Mouse (Mus musculus) CH12.LX (cell line): Measurements from ENCODE around the gene Tnfsf12.

Source experiments
- CHD2 ChIP-seq: IDR thresholded peaks from 2 replicates; pipeline ENCODE4 v1.6.1; 2011; ENCODE audit warnings: low read length, improper control_type of control experiment
- CTCF ChIP-seq, 2 experiments: IDR thresholded peaks in 1 of 2; conservative IDR thresholded peaks in 1 of 2; 2 replicates each; pipeline ENCODE4 v1.5.1; 2011 to 2012; ENCODE audit warnings: low read depth in 2 of 2, low read length in 2 of 2, improper control_type of control experiment in 1 of 2, inconsistent platforms in 1 of 2, mild to moderate bottlenecking in 1 of 2, moderate library complexity in 1 of 2
- EP300 ChIP-seq: IDR thresholded peaks from 2 replicates; pipeline ENCODE4 v1.6.1; 2011; ENCODE audit warnings: low read length, improper control_type of control experiment
- GABPA ChIP-seq: IDR thresholded peaks from 2 replicates; pipeline ENCODE4 v1.6.1; 2012; ENCODE audit warnings: low read depth, low read length, improper control_type of control experiment, inconsistent platforms; ENCODE audit not compliant: insufficient replicate concordance
- MAX ChIP-seq: IDR thresholded peaks from 2 replicates; pipeline ENCODE4 v1.6.1; 2011; ENCODE audit warnings: low read length, improper control_type of control experiment
- MEF2A ChIP-seq: IDR thresholded peaks from 2 replicates; pipeline ENCODE4 v1.6.1; 2014; ENCODE audit warnings: low read depth, mild to moderate bottlenecking, inconsistent platforms, low read length, improper control_type of control experiment, borderline replicate concordance
- PAX5 ChIP-seq: IDR thresholded peaks from 2 replicates; pipeline ENCODE4 v1.6.1; 2012; ENCODE audit warnings: low read length, inconsistent platforms, mixed read lengths
- POLR2A ChIP-seq: IDR thresholded peaks from 2 replicates; pipeline ENCODE4 v1.6.1; 2011; ENCODE audit warnings: low read depth, mild to moderate bottlenecking, improper control_type of control experiment, low read length
- SMC3 ChIP-seq: IDR thresholded peaks from 2 replicates; pipeline ENCODE4 v1.6.1; 2011; ENCODE audit warnings: low read depth, low read length, improper control_type of control experiment
- USF1 ChIP-seq: IDR thresholded peaks from 2 replicates; pipeline ENCODE4 v1.6.1; 2014; ENCODE audit warnings: low read depth, mild to moderate bottlenecking, inconsistent platforms, low read length, improper control_type of control experiment
- ZKSCAN1 ChIP-seq: IDR thresholded peaks from 2 replicates; pipeline ENCODE4 v1.6.1; 2012; ENCODE audit warnings: low read depth, inconsistent platforms, low read length, improper control_type of control experiment, borderline replicate concordance
- ZMIZ1 ChIP-seq: IDR thresholded peaks from 2 replicates; pipeline ENCODE4 v1.6.1; 2012; ENCODE audit warnings: low read depth, mild to moderate bottlenecking, inconsistent platforms, low read length, improper control_type of control experiment
- ZNF384 ChIP-seq: IDR thresholded peaks from 2 replicates; pipeline ENCODE4 v1.6.1; 2012; ENCODE audit warnings: low read depth, low read length, improper control_type of control experiment, inconsistent platforms

GRCm38 (mm10) chr11:69684128-69684745 lies 11.4 kb downstream of the Tnfsf12 start:
- no peak for TF ChIP-seq CTCF (conservative IDR thresholded peaks at IDR 0.05 in 1 of 2, IDR thresholded peaks at IDR 0.05 in 1 of 2; ENCODE audit: low read depth in 2 of 2, low read length in 2 of 2)
- TF ChIP-seq POLR2A, result no peak
- no peak for TF ChIP-seq CHD2
- TF ChIP-seq ZKSCAN1, result no peak
- no peak for TF ChIP-seq GABPA
- no peak for TF ChIP-seq PAX5
- no peak for TF ChIP-seq SMC3
- no peak for TF ChIP-seq ZMIZ1
- TF ChIP-seq EP300, result no peak
- TF ChIP-seq MEF2A, result no peak
- no peak for TF ChIP-seq ZNF384
- no peak for TF ChIP-seq USF1
- TF ChIP-seq MAX, result no peak
